Comparison of ENCODE assay signal across 21 mouse cellular contexts in genomic region chr12:117554612-117555063, GRCm38 (mm10). TPM values are rescaled to one million over a fixed set of nuclear protein-coding genes. Genes with fewer than 3 reads are reported as not detected.
DNase-seq lines count a peak whose midpoint lies in the region; ATAC-seq and TF ChIP-seq lines count a peak whose summit lies in the region.
"Had no signal": no experiment of that assay in that cellular context is flagged by ENCODE, and none has a peak within 500 bp of the region (broad histone marks: within the 10 kb centered on the region; RNA-seq: fewer than 3 reads in every experiment).

No protein-coding gene starts in this region.

- peak; percentile 67 for ATAC-seq in liver, embryonic 11.5 days (replicated peaks; ENCODE audit: low FRiP score)
- ATAC-seq: hindbrain, embryonic 16.5 days had no signal

- H3K27ac ChIP-seq in CH12.LX (ENCODE audit: insufficient read depth, low read depth) = no peak overlapping the region
- H3K27ac ChIP-seq in liver, embryonic 11.5 days (ENCODE audit: low read depth, low read length) = no peak overlapping the region
- H3K27ac ChIP-seq in small intestine, adult 2 months (ENCODE audit: insufficient read depth, low read depth, low read length) = peak overlapping the region; percentile 96
- H3K27ac ChIP-seq: embryonic facial prominence, embryonic 15.5 days; forebrain, embryonic 12.5 days; macrophage; neural tube, embryonic 15.5 days had no signal

- no peaks in the 10 kb centered on the region for H3K36me3 ChIP-seq in CH12.LX (replicated peaks in 1 of 2; ENCODE audit: control insufficient read depth in 1 of 2, insufficient read depth in 1 of 2, low read length in 1 of 2)
- H3K36me3 ChIP-seq in liver, embryonic 11.5 days (ENCODE audit: control insufficient read depth, insufficient read depth, low read length) = no peaks in the 10 kb centered on the region
- no peaks in the 10 kb centered on the region; the same call in 1 of the 2 replicates for H3K36me3 ChIP-seq in small intestine, adult 2 months (ENCODE audit: control insufficient read depth, insufficient read depth, low read length)
- H3K36me3 ChIP-seq: embryonic facial prominence, embryonic 15.5 days; forebrain, embryonic 12.5 days; heart, embryonic 12.5 days; neural tube, embryonic 15.5 days had no signal

- TF ChIP-seq POLR2A in CH12.LX (IDR thresholded peaks at IDR 0.05; ENCODE audit: low read depth, low read length) = no peak
- no peak for TF ChIP-seq POLR2A in small intestine, adult 2 months (IDR thresholded peaks at IDR 0.05; ENCODE audit: low read depth, low read length)

- 79% methylated on average over 1 of the region's 1 CpGs for WGBS in liver, embryonic 11.5 days
- 9% methylated on average over 1 of the region's 1 CpGs for WGBS in small intestine, adult 2 months

- in situ Hi-C loops in CH12.LX (cut with MboI; ENCODE audit: low pct_ligation_motif_present, low pct_unique_long_range_greater_than_20kb, low sequenced_read_pairs) = loop anchor here (25.0 kb wide), 1 partner anchor 117 kb away; no protein-coding TSS in a partner anchor

- no peaks in the 10 kb centered on the region for H3K9me3 ChIP-seq in CH12.LX (replicated peaks; ENCODE audit: low read length)
- H3K9me3 ChIP-seq in liver, embryonic 11.5 days (ENCODE audit: control insufficient read depth, low read length) = no peaks in the 10 kb centered on the region
- H3K9me3 ChIP-seq: embryonic facial prominence, embryonic 15.5 days; forebrain, embryonic 12.5 days; heart, embryonic 12.5 days; neural tube, embryonic 15.5 days had no signal

- dilution Hi-C loops in CH12.LX (cut with MboI; ENCODE audit: extremely low pct_ligation_motif_present, extremely low pct_unique_long_range_greater_than_20kb, low sequenced_read_pairs) = no loop called here

- H3K4me2 ChIP-seq in CH12.LX (ENCODE audit: insufficient read depth, low read depth, poor library complexity, severe bottlenecking) = peak overlapping the region; percentile 3; the same call in 1 of the 2 replicates
- H3K4me2 ChIP-seq in liver, embryonic 11.5 days = no peak overlapping the region
- H3K4me2 ChIP-seq: embryonic facial prominence, embryonic 15.5 days; forebrain, embryonic 12.5 days; heart, embryonic 12.5 days; neural tube, embryonic 15.5 days had no signal

- no peaks in the 10 kb centered on the region for H3K79me2 ChIP-seq in CH12.LX (replicated peaks; ENCODE audit: control insufficient read depth, extremely low read depth, insufficient read depth, poor library complexity, severe bottlenecking)

- H3K9ac ChIP-seq in CH12.LX (ENCODE audit: insufficient read depth, low read depth) = no peak overlapping the region
- no peak overlapping the region for H3K9ac ChIP-seq in liver, embryonic 11.5 days (ENCODE audit: low read depth, low read length)
- H3K9ac ChIP-seq: embryonic facial prominence, embryonic 15.5 days; forebrain, embryonic 12.5 days; heart, embryonic 12.5 days; neural tube, embryonic 15.5 days had no signal

- H3K27me3 ChIP-seq in CH12.LX (replicated peaks) = no peaks in the 10 kb centered on the region
- H3K27me3 ChIP-seq in liver, embryonic 11.5 days (replicated peaks; ENCODE audit: control insufficient read depth, insufficient read depth, low read length) = no peaks in the 10 kb centered on the region; the same call in 1 of the 2 replicates
- no peaks in the 10 kb centered on the region for H3K27me3 ChIP-seq in small intestine, adult 2 months (ENCODE audit: control insufficient read depth, insufficient read depth, low read length)
- H3K27me3 ChIP-seq: embryonic facial prominence, embryonic 15.5 days; forebrain, embryonic 12.5 days; heart, embryonic 12.5 days; neural tube, embryonic 15.5 days had no signal

- H3K4me3 ChIP-seq in CH12.LX (replicated peaks in 1 of 3; ENCODE audit: low read depth in 2 of 3, low read length in 2 of 3, poor library complexity in 1 of 3) = no peak overlapping the region
- no peak overlapping the region for H3K4me3 ChIP-seq in liver, embryonic 11.5 days (ENCODE audit: low read depth, low read length)
- H3K4me3 ChIP-seq in small intestine, adult 2 months (ENCODE audit: low read depth, low read length) = no peak overlapping the region
- H3K4me3 ChIP-seq: embryonic facial prominence, embryonic 15.5 days; forebrain, embryonic 12.5 days; heart, embryonic 12.5 days; myocyte; neural tube, embryonic 15.5 days had no signal

- DNase-seq in heart, adult 11 months = peak; percentile 13
- no peak for DNase-seq in heart, adult 9 months (ENCODE audit: low spot score in 2 of 2)
- no peak for DNase-seq in CH12.LX (ENCODE audit: extremely low read depth)
- DNase-seq in liver, embryonic 11.5 days (ENCODE audit: low spot score) = no peak
- no peak for DNase-seq in right cerebral cortex, postnatal 4 days
- DNase-seq in testis, postnatal 14 days (ENCODE audit: low spot score) = no peak
- DNase-seq in spleen, adult 18-20 months = no peak
- DNase-seq: adrenal gland, adult 2 months; cerebellum, postnatal 10 days; gastrocnemius, postnatal 14 days; midbrain, embryonic 14.5 days; retina, postnatal 1 day; thymus, postnatal 25 days had no signal

- no peak for TF ChIP-seq RAD21 in CH12.LX (IDR thresholded peaks at IDR 0.05; ENCODE audit: low read depth, low read length)

- no peak for TF ChIP-seq EP300 in CH12.LX (IDR thresholded peaks at IDR 0.05; ENCODE audit: low read length)

- peaks cover 17 to 30% of the 10 kb centered on the region in 2 experiments; a peak in 3 of 4 replicates for H3K4me1 ChIP-seq in CH12.LX (ENCODE audit: control insufficient read depth in 1 of 2, insufficient read depth in 2 of 2)
- H3K4me1 ChIP-seq in liver, embryonic 11.5 days (replicated peaks; ENCODE audit: control insufficient read depth, insufficient read depth, low read length) = no peaks in the 10 kb centered on the region
- peaks cover 17% of the 10 kb centered on the region for H3K4me1 ChIP-seq in small intestine, adult 2 months (ENCODE audit: control insufficient read depth, insufficient read depth, insufficient read length, low read length)
- H3K4me1 ChIP-seq: embryonic facial prominence, embryonic 15.5 days; forebrain, embryonic 12.5 days; heart, embryonic 12.5 days; neural tube, embryonic 15.5 days had no signal

- TF ChIP-seq CTCF in CH12.LX (conservative IDR thresholded peaks at IDR 0.05 in 1 of 2, IDR thresholded peaks at IDR 0.05 in 1 of 2; ENCODE audit: low read depth in 2 of 2, low read length in 2 of 2) = no peak
- TF ChIP-seq CTCF in small intestine, adult 2 months (IDR thresholded peaks at IDR 0.05; ENCODE audit: extremely low read depth, insufficient read length, insufficient replicate concordance, low read depth, low read length) = no peak

TF ChIP-seq in CH12.LX, 34 proteins besides CTCF, POLR2A, EP300 and RAD21:
- TF ChIP-seq ZMIZ1 (IDR thresholded peaks at IDR 0.05; ENCODE audit: low read depth, low read length) (no peak), SIN3A (IDR thresholded peaks at IDR 0.05; ENCODE audit: low read length) (no peak), ELF1 (IDR thresholded peaks at IDR 0.05; ENCODE audit: low read depth, low read length) (no peak), UBTF (IDR thresholded peaks at IDR 0.05; ENCODE audit: low read depth, low read length) (no peak), E2F4 (IDR thresholded peaks at IDR 0.05; ENCODE audit: insufficient replicate concordance, low read depth, low read length) (no peak), JUN (IDR thresholded peaks at IDR 0.05; ENCODE audit: insufficient read depth, low read depth, low read length) (no peak), ZKSCAN1 (IDR thresholded peaks at IDR 0.05; ENCODE audit: borderline replicate concordance, low read depth, low read length) (no peak), NELFE (IDR thresholded peaks at IDR 0.05; ENCODE audit: low read depth, low read length) (no peak), RCOR1 (conservative IDR thresholded peaks at IDR 0.05; ENCODE audit: low read depth, low read length) (no peak), MAX (IDR thresholded peaks at IDR 0.05; ENCODE audit: low read length) (no peak), TBP (conservative IDR thresholded peaks at IDR 0.05; ENCODE audit: low read depth, low read length) (no peak), JUND (conservative IDR thresholded peaks at IDR 0.05; ENCODE audit: low read depth, low read length) (no peak)
TF ChIP-seq in CH12.LX: peak in this region for 0.

RNA-seq across cellular contexts. Expression of gene Rapgef5, which starts 38.4 kb away (rescaled TPM):
- total RNA-seq in CH12.LX (2012; rRNA removed) = 4.1 and 4.2 TPM in 2 replicates
- 6.8 and 6.9 TPM in 2 replicates for total RNA-seq in CH12.LX (2014; rRNA removed)
- polyA plus RNA-seq in CH12.LX (2012; ENCODE audit: insufficient read length, low read depth) = 4.8 and 5.4 TPM in 2 replicates
- 2.4 and 2.6 TPM in 2 replicates for polyA plus RNA-seq in liver, embryonic 11.5 days (2014; fragmentation: Nextera tagmentation; extraction: Ambion mirVana)
- polyA plus RNA-seq in small intestine, adult 2 months (2012; rRNA removed) = 2.4 and 4.7 TPM in 2 replicates
